Mouse (Mus musculus) left cerebral cortex, adult 11 months (tissue): Measurements from ENCODE around the gene Ap1g2.

Source experiments
- DNase-seq: peaks from one replicate; pipeline ENCODE4 v3.0.0; 2022; ENCODE audit warnings: low spot score

The Ap1g2 gene

GRCm38 (mm10) chr14:55086009-55086514, 20.3 kb downstream of the Ap1g2 start:
- no peak for DNase-seq

- no peak for DNase-seq
Measured at GRCm38 (mm10) chr14:55085324-55086008, 20.9 kb downstream of the Ap1g2 start.

- DNase-seq = no peak
Measured at GRCm38 (mm10) chr14:55083481-55083880, 22.9 kb downstream of the Ap1g2 start.

DNA sequence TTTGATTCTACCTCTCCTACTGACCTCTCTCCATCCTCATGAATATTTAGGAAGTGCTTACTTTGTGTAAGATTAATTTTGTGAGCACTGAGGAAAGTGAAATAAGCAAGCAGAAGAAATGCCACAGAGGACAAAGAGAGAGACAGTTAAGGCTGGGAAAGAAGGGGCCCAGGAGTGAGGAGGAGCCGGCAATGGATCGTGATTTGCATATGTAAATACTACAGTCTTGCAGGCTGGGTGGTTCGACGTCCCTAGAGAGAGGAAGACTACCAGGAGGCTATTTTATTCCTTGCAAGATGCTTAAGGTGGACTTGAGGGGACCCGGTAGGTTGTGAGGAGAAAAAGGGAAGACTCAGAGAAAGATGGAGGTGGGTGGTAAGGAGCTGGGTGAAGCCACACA, 25.3 kb downstream of the Ap1g2 start:
- no peak for DNase-seq

DNA sequence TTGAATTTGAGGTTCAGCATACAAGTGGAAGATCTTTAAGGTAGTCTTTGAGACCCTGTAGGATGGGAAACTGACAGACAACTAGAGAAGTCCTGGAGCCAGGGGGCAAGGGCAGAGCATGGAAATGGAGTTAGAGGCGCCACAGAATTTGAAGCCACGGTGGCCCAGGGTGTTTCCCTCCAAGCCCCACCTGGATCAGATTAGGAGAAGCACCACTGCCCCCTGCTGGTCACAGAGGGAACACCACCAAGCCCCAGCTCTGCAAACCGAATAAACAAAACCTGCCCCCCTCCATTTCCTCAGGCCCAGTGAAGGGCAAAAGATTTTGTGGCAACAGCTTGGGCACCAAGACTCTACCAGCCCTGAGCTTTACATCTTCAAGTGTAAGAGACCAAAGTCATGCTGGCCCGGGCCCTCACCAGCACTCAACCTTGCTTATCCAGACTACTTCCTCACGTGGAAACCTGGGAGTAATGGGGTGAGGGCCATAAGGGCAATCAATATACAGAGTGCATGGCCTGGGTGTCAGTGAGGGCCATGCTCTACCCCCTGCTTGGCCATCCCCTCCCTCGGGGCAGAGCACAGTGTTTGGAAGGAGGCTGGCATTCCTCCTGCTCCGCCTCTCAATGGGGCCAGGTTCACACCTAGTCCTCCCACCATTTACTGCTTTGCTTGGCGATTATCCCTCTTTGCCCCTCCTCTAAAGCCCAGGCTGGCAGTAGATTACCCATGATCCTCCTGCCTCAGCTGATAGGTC, 27.0 kb downstream of the Ap1g2 start:
- DNase-seq = peak; percentile 66

- DNase-seq = no peak
Measured at GRCm38 (mm10) chr14:55078366-55078989, 27.9 kb downstream of the Ap1g2 start.

- no peak for DNase-seq
Measured at GRCm38 (mm10) chr14:55077481-55078365, 28.7 kb downstream of the Ap1g2 start.

GRCm38 (mm10) chr14:55076956-55077355, 29.4 kb downstream of the Ap1g2 start:
- no peak for DNase-seq

DNA sequence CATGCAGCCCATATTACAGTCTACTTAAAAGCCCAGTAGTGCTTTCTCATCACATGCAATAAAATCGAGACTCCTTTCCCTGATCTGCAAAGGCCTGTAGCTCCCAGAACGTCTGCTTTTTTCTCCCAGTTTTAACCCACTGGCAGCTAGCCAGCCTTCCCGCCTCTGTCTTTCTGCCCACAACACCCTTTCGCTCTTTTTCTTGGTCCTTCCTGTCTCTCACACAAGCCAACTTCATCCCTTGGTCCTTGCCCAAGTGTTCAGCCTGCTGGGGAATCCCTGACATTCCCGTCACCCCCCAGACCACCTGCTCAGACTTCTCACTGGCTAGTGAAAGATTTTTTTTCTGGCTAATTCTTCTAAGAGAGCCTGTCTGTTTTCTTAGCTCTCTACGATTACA, 30.2 kb downstream of the Ap1g2 start:
- DNase-seq = no peak

DNA sequence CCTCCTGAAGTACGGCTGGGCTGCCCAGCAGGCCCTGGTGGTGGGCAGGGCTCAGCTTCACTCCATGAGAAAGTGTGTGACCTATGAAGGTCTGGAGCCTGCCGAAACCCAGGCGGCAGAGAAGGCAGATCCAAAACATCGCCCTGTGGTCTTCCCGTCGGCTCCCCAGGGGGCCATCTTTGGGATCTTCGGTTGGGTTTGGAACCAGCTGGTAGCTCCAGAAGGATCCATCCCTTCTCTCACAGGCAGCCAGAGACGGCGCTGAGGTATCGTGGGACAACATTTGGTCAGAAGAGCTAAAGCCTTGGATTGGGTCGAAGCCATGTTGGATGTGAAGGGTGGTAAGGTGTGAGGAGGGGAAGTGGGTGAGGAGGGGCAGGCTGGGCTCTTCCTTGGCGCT, 32.0 kb downstream of the Ap1g2 start:
- no peak for DNase-seq

DNA sequence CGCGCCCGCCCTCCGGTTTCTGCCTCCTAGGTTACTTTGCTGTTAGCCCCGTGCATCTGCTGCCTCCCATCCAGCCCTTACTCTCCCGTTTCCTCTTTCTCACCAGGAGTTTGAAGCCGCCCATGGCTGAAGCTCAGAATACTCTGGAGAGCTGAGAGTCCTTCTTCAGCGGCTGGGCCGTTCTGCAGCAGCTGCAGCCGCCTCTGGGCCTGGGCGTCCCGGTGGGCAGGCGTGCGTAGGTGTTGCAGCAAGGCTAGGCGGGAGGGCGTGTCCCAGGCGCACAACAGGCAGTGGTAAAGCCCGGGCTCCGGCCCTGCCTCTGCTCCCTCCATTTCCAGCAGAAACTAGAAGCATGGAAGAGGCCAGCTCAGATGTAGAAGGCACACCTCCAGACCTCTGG, 34.6 kb downstream of the Ap1g2 start:
- DNase-seq = no peak

DNA sequence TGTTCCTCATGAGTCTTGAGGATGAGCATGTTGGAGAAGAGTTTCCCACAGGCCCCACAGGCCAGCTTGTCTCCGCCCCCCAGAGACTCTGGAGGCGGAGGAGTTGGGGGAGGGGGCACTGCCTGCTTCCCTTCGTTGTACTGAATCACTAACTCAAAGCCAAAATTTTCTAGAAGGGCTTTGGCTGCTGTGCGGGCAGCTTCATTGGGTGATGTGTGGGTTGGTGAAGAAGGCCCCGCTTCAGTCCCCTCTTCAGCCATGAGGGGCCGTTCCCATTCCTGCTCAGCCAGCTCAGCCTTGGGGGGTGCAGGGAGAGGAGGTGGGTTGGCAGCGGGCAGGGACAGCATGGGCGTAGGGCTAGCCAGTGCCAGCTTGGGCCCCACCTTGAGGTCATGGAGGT, 40.4 kb downstream of the Ap1g2 start:
- no peak for DNase-seq

GRCm38 (mm10) chr14:55065391-55065790, 41.0 kb downstream of the Ap1g2 start:
- DNase-seq = no peak

- no peak for DNase-seq
Measured at GRCm38 (mm10) chr14:55064481-55065370, 41.7 kb downstream of the Ap1g2 start.

- no peak for DNase-seq
Measured at GRCm38 (mm10) chr14:55063581-55064381, 42.6 kb downstream of the Ap1g2 start.

GRCm38 (mm10) chr14:55063117-55063516, 43.3 kb downstream of the Ap1g2 start:
- DNase-seq = no peak

GRCm38 (mm10) chr14:55062626-55063025, 43.8 kb downstream of the Ap1g2 start:
- DNase-seq = peak; percentile 68

DNA sequence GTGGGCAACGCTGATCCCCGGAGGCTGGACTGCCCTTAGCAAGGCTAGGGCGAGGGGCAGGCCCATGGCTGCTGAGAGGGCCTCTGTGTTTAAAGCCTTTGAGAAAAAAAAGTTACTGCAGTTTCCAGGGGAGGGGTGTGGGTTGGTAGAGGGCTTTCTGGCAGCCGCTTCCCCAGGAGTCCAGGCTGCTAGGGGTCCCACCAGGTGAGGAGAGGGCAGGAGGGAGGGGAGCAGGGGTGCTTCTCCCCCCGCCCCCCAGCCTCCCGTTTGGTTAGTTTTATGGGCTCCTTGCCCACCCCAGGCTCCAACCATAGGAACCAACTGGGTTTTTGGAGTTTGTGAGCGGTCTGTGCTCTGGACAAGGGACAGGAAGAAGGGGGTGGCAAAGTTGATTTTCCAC, 44.5 kb downstream of the Ap1g2 start:
- no peak for DNase-seq

GRCm38 (mm10) chr14:55059931-55060330, 46.5 kb downstream of the Ap1g2 start:
- DNase-seq = no peak

- DNase-seq = no peak
Measured at GRCm38 (mm10) chr14:55059009-55059408, 47.4 kb downstream of the Ap1g2 start.
